Mouse (Mus musculus) bone marrow macrophage, adult 2 months (primary cell): Measurements from ENCODE around the gene Cd52.

ENCODE experiments used
- CTCF ChIP-seq: IDR thresholded peaks from 2 replicates; pipeline ENCODE4 v1.5.1; 2012; ENCODE audit warnings: low read depth, mild to moderate bottlenecking, low read length, moderate library complexity
- POLR2A ChIP-seq: IDR thresholded peaks from 2 replicates; pipeline ENCODE4 v1.6.1; 2012; ENCODE audit warnings: mild to moderate bottlenecking, low read depth, low read length, borderline replicate concordance

DNA sequence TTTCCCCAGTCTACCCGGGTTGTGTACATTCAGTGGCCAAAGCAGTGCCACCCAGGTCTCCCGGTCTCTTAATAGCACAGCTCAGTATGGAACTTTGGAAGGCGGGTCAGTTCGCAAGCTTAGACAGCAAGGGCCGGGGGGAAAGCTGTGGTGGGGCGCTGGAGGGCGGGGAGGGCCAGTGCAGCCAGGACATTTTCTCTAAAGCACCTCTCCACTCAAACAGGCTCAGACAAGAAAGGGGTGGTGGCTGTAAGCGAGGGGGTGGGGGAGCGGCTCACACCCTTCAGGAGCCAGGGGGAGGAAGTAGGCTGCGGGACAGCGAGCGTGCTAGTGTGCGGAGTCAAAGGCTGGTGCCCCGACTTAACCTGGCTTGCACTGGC, 34.1 kb upstream of the Cd52 start:
- TF ChIP-seq POLR2A (0 out of 2 replicates have a peak, but pooled peaks have one; percentile 15), CTCF (no peak)
